Mouse (Mus musculus): ENCODE data around the gene Clec3b. TPM values are rescaled to one million over a fixed set of nuclear protein-coding genes. Genes with fewer than 3 reads are reported as not detected.

The Clec3b gene
- polyA plus RNA-seq, 1 experiment from 2014 or later: 2.9 TPM

GRCm38 (mm10) chr9:123115566-123115965 is 35.2 kb upstream of the Clec3b start:
- H3K36me3 ChIP-seq (ENCODE audit: control insufficient read depth, insufficient read depth, low read length): peaks cover 33% of the 10 kb centered on the region
- DNase-seq (ENCODE audit: low spot score) (no peak), ATAC-seq (ENCODE audit: low read depth) (no peak)
- WGBS: 84% methylated on average over 1 of the region's 1 CpGs
- no peaks in the 10 kb centered on the region for H3K9me3 ChIP-seq (ENCODE audit: control insufficient read depth, low read length)
- H3K4me2 ChIP-seq (ENCODE audit: low read depth, low read length): no peak overlapping the region
- H3K27ac ChIP-seq (replicated peaks; ENCODE audit: low read depth, low read length): no peak overlapping the region
- no peak overlapping the region for H3K4me3 ChIP-seq (ENCODE audit: low read depth, low read length)
- peaks cover 11% of the 10 kb centered on the region; the same call in 1 of the 2 replicates for H3K4me1 ChIP-seq (ENCODE audit: control insufficient read depth, insufficient read depth, low read length)
- H3K27me3 ChIP-seq (replicated peaks; ENCODE audit: control insufficient read depth, insufficient read depth, low read length): no peaks in the 10 kb centered on the region
- H3K9ac ChIP-seq (ENCODE audit: low read depth, low read length): no peak overlapping the region

DNA sequence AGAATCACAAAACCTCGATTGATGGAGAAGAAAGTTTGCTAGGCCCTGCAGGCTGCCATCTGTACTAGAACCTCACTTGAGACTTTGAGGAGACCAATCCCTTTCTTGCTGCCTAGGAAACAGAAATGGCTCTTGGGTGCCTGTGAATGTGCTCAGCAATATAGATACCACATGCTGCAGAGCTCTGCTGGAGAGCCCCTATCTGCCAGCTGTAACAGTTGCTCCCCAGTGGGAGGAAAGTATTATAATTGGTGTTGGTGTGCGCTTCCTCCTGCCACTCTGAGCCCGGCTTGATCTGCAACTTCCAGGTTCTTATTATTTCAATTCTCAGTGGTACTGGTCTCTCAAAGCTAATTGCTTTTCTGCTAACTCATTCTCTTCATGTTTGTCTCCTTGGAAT is 27.7 kb upstream of the Clec3b start:
- Histone ChIP-seq H3K4me3 (ENCODE audit: low read depth, low read length) (no peak overlapping the region), H3K4me2 (ENCODE audit: low read depth, low read length) (no peak overlapping the region), H3K27me3 (replicated peaks; ENCODE audit: control insufficient read depth, insufficient read depth, low read length) (no peaks in the 10 kb centered on the region), H3K4me1 (ENCODE audit: control insufficient read depth, insufficient read depth, low read length) (no peaks in the 10 kb centered on the region), H3K27ac (replicated peaks; ENCODE audit: low read depth, low read length) (no peak overlapping the region), H3K9me3 (ENCODE audit: control insufficient read depth, low read length) (no peaks in the 10 kb centered on the region), H3K36me3 (ENCODE audit: control insufficient read depth, insufficient read depth, low read length) (peaks cover 81% of the 10 kb centered on the region), H3K9ac (ENCODE audit: low read depth, low read length) (no peak overlapping the region)
- DNase-seq (ENCODE audit: low spot score): no peak
- ATAC-seq (ENCODE audit: low read depth): peak; percentile 53; the same call in 1 of the 2 replicates
- WGBS: 78% methylated on average over 3 of the region's 3 CpGs

- peaks cover 86% of the 10 kb centered on the region for H3K36me3 ChIP-seq (ENCODE audit: control insufficient read depth, insufficient read depth, low read length)
- no peak overlapping the region for H3K4me3 ChIP-seq (ENCODE audit: low read depth, low read length)
- H3K4me2 ChIP-seq (ENCODE audit: low read depth, low read length): no peak overlapping the region
- H3K9ac ChIP-seq (ENCODE audit: low read depth, low read length): no peak overlapping the region
- no peak overlapping the region for H3K27ac ChIP-seq (replicated peaks; ENCODE audit: low read depth, low read length)
- H3K27me3 ChIP-seq (replicated peaks; ENCODE audit: control insufficient read depth, insufficient read depth, low read length): no peaks in the 10 kb centered on the region
- no peaks in the 10 kb centered on the region for H3K4me1 ChIP-seq (ENCODE audit: control insufficient read depth, insufficient read depth, low read length)
- DNase-seq (ENCODE audit: low spot score) (peak; percentile 27), ATAC-seq (ENCODE audit: low read depth) (no peak)
- H3K9me3 ChIP-seq (ENCODE audit: control insufficient read depth, low read length): no peaks in the 10 kb centered on the region
- 90% methylated on average over 6 of the region's 6 CpGs for WGBS
Measured at GRCm38 (mm10) chr9:123123571-123124412, 27.0 kb upstream of the Clec3b start.

DNA sequence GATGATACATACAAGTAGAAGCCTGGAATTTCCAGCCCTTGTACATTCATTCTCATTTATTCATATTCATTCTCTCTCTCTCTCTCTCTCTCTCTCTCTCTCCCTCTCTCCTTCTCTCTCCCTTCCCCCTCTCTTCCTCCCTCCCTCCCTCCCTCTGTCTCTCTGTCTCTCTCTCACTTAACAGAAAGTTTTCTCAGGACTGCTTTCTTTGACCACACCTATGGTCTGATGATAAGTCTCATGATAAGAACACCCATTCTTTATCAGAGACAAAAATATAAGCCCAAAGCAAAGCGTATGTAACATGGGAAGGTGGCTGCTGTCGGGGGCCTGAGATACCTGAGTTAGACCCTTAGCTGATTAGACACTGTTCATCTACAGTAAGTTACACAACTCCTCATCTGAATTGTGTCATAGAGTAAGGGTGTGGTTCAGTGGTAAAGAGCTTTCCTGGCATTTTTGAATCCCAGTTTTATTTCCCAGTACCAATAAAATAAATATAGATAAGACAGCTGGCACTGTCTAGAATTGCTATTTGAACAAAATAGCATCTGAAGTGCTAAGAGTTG is 26.2 kb upstream of the Clec3b start:
- DNase-seq (ENCODE audit: low spot score): no peak
- Histone ChIP-seq H3K36me3 (ENCODE audit: control insufficient read depth, insufficient read depth, low read length) (peaks cover 86% of the 10 kb centered on the region), H3K4me2 (ENCODE audit: low read depth, low read length) (no peak overlapping the region), H3K4me3 (ENCODE audit: low read depth, low read length) (no peak overlapping the region), H3K4me1 (ENCODE audit: control insufficient read depth, insufficient read depth, low read length) (no peaks in the 10 kb centered on the region), H3K27ac (replicated peaks; ENCODE audit: low read depth, low read length) (no peak overlapping the region), H3K9me3 (ENCODE audit: control insufficient read depth, low read length) (no peaks in the 10 kb centered on the region), H3K9ac (ENCODE audit: low read depth, low read length) (no peak overlapping the region), H3K27me3 (replicated peaks; ENCODE audit: control insufficient read depth, insufficient read depth, low read length) (no peaks in the 10 kb centered on the region)
- ATAC-seq (ENCODE audit: low read depth): no peak
- 87% methylated on average over 2 of the region's 2 CpGs for WGBS

DNA sequence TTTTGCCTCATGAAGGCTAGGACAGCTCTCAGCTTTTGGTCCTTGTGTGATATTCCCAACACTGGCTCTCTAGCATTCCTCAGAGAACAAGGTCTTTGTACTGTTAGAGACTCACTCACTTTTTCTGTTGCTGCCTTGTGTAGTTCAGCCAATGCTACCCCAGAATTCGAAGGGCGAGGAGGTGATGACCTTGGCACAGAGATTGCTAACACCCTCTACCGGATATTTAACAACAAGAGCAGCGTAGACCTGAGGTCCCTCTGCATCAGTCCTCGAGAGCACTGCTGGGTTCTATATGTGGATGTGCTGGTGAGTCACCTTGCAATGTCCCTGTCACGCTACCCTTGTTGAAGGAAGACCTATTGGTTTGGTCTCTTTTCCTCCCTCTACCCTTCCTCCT is 23.1 kb upstream of the Clec3b start:
- Histone ChIP-seq H3K4me2 (ENCODE audit: low read depth, low read length) (no peak overlapping the region), H3K4me1 (ENCODE audit: control insufficient read depth, insufficient read depth, low read length) (no peaks in the 10 kb centered on the region), H3K4me3 (ENCODE audit: low read depth, low read length) (no peak overlapping the region), H3K9ac (ENCODE audit: low read depth, low read length) (no peak overlapping the region), H3K27ac (replicated peaks; ENCODE audit: low read depth, low read length) (no peak overlapping the region), H3K9me3 (ENCODE audit: control insufficient read depth, low read length) (no peaks in the 10 kb centered on the region), H3K36me3 (ENCODE audit: control insufficient read depth, insufficient read depth, low read length) (peaks cover 88% of the 10 kb centered on the region), H3K27me3 (replicated peaks; ENCODE audit: control insufficient read depth, insufficient read depth, low read length) (no peaks in the 10 kb centered on the region)
- no peak for ATAC-seq (ENCODE audit: low read depth)
- WGBS: 98% methylated on average over 6 of the region's 6 CpGs
- no peak for DNase-seq (ENCODE audit: low spot score)

DNA sequence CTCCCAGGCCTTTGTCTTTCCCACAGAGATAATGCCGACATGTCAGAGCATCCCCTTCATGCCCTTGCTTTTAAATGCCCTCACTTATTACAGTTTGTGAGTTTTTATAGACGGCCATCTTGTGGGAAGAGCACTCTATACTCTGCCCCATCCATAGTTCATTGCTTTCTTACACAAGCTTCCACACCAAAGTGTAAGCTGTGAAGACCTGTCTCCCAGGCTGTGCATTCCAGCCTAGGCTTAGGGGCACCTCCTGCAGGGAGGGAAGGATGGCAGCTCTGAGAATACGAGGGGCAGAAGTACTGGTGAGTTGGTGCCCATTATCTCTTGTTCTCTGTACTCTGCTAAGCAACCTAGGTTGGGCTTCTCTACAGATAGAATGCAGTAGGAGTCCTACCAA is 17.8 kb upstream of the Clec3b start:
- Histone ChIP-seq H3K9me3 (ENCODE audit: control insufficient read depth, low read length) (no peaks in the 10 kb centered on the region), H3K4me1 (ENCODE audit: control insufficient read depth, insufficient read depth, low read length) (no peaks in the 10 kb centered on the region), H3K4me3 (ENCODE audit: low read depth, low read length) (no peak overlapping the region), H3K4me2 (ENCODE audit: low read depth, low read length) (no peak overlapping the region), H3K27me3 (replicated peaks; ENCODE audit: control insufficient read depth, insufficient read depth, low read length) (no peaks in the 10 kb centered on the region), H3K36me3 (ENCODE audit: control insufficient read depth, insufficient read depth, low read length) (peaks cover 100% of the 10 kb centered on the region), H3K27ac (replicated peaks; ENCODE audit: low read depth, low read length) (no peak overlapping the region), H3K9ac (ENCODE audit: low read depth, low read length) (no peak overlapping the region)
- no peak for DNase-seq (ENCODE audit: low spot score)
- no peak for ATAC-seq (ENCODE audit: low read depth)
- 88% methylated on average over 3 of the region's 3 CpGs for WGBS

GRCm38 (mm10) chr9:123136953-123137682 is 13.6 kb upstream of the Clec3b start:
- H3K9ac ChIP-seq (ENCODE audit: low read depth, low read length): no peak overlapping the region
- H3K4me1 ChIP-seq (ENCODE audit: control insufficient read depth, insufficient read depth, low read length): no peaks in the 10 kb centered on the region
- H3K4me3 ChIP-seq (ENCODE audit: low read depth, low read length): no peak overlapping the region
- no peak overlapping the region for H3K4me2 ChIP-seq (ENCODE audit: low read depth, low read length)
- ATAC-seq (ENCODE audit: low read depth) (no peak; the same call in 1 of the 2 replicates), DNase-seq (ENCODE audit: low spot score) (peak; percentile 49)
- H3K9me3 ChIP-seq (ENCODE audit: control insufficient read depth, low read length): no peaks in the 10 kb centered on the region
- 84% methylated on average over 7 of the region's 7 CpGs for WGBS
- peaks cover 80% of the 10 kb centered on the region for H3K36me3 ChIP-seq (ENCODE audit: control insufficient read depth, insufficient read depth, low read length)
- no peak overlapping the region for H3K27ac ChIP-seq (replicated peaks; ENCODE audit: low read depth, low read length)
- no peaks in the 10 kb centered on the region for H3K27me3 ChIP-seq (replicated peaks; ENCODE audit: control insufficient read depth, insufficient read depth, low read length)

DNA sequence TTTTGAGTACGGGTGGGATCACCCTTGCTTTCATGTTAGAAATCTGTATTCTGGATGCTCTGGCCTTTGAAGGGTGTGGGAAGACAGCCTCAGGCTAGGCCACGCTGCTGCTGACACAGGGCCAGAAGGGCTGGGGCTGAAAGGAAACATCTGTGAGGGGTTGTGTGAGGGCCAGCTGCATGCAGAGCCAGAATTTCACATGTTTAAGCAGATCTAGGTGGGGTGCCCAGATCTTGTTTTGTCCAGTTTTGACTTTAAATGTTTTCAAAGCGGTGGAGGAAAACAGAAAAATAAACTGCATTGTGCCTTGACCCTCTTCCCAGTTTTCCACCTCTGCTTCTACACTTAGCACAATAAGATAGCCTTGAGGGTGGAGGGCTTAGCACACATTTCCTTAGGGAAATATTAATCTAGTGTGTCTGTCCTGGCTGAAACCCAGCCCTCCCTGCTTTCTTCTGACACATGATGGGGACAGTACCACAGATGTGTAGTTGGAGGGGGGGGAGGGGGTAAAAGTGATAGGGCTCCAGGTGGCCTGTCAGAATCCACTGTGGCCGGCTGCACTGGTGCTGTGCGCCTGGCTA is 11.8 kb upstream of the Clec3b start:
- ATAC-seq (ENCODE audit: low read depth) (peak; percentile 71; the same call in 1 of the 2 replicates), DNase-seq (ENCODE audit: low spot score) (peak; percentile 62)
- Histone ChIP-seq H3K27ac (replicated peaks; ENCODE audit: low read depth, low read length) (peak overlapping the region; percentile 12; the same call in 1 of the 2 replicates), H3K9me3 (ENCODE audit: control insufficient read depth, low read length) (peaks cover 11% of the 10 kb centered on the region), H3K9ac (ENCODE audit: low read depth, low read length) (no peak overlapping the region), H3K4me1 (ENCODE audit: control insufficient read depth, insufficient read depth, low read length) (no peaks in the 10 kb centered on the region), H3K27me3 (replicated peaks; ENCODE audit: control insufficient read depth, insufficient read depth, low read length) (no peaks in the 10 kb centered on the region), H3K4me3 (ENCODE audit: low read depth, low read length) (no peak overlapping the region), H3K36me3 (ENCODE audit: control insufficient read depth, insufficient read depth, low read length) (peaks cover 73% of the 10 kb centered on the region), H3K4me2 (ENCODE audit: low read depth, low read length) (no peak overlapping the region)
- WGBS: 60% methylated on average over 5 of the region's 5 CpGs

Data from embryonic facial prominence, embryonic 14.5 days (tissue).